Mouse (Mus musculus) stomach, postnatal 0 days (tissue): Measurements from ENCODE around the gene Nenf. TPM values are rescaled to one million over a fixed set of nuclear protein-coding genes. Genes with fewer than 3 reads are reported as not detected.

Source experiments
- ATAC-seq: fragments of 200-750 bp; cut with Nextera tagmentation; 2 replicates; pipeline ENCODE4 v1.8.0; 2017; ENCODE audit not compliant: low FRiP score, low TSS enrichment
- DNase-seq: peaks from one replicate; pipeline ENCODE4 v3.0.0-alpha.2; 2016; ENCODE audit warnings: low spot score
- H3K27ac ChIP-seq: fragments of 300-500 bp; sonication (generic); replicated peaks from 2 replicates; pipeline ENCODE4 v1.5.1; 2014; ENCODE audit warnings: mild to moderate bottlenecking, control low read depth
- H3K27me3 ChIP-seq: fragments of 300-500 bp; sonication (generic); 2 replicates; pipeline ENCODE4 v1.6.1; 2014; ENCODE audit warnings: low read length; ENCODE audit not compliant: control insufficient read depth, insufficient read depth
- H3K36me3 ChIP-seq: fragments of 300-500 bp; sonication (generic); 2 replicates; pipeline ENCODE4 v1.6.1; 2014; ENCODE audit warnings: low read length, mixed read lengths; ENCODE audit not compliant: control insufficient read depth, insufficient read depth
- H3K4me1 ChIP-seq: fragments of 300-500 bp; sonication (generic); replicated peaks from 2 replicates; pipeline ENCODE4 v1.6.1; 2014; ENCODE audit warnings: antibody characterized with exemption; ENCODE audit not compliant: control insufficient read depth, insufficient read depth
- H3K4me2 ChIP-seq: fragments of 300-500 bp; sonication (generic); replicated peaks from 2 replicates; pipeline ENCODE4 v1.6.1; 2014; ENCODE audit warnings: low read depth, mild to moderate bottlenecking, control low read depth, moderate library complexity
- H3K4me3 ChIP-seq: fragments of 300-500 bp; sonication (generic); 2 replicates; pipeline ENCODE4 v1.5.1; 2014; ENCODE audit warnings: low read depth, low read length, control low read depth
- H3K9ac ChIP-seq: fragments of 300-500 bp; sonication (generic); 2 replicates; pipeline ENCODE4 v1.6.1; 2014; ENCODE audit warnings: mild to moderate bottlenecking, low read length, control low read depth, mixed read lengths
- H3K9me3 ChIP-seq: fragments of 300-500 bp; sonication (generic); 2 replicates; pipeline ENCODE4 v1.6.1; 2016; ENCODE audit warnings: low read length; ENCODE audit not compliant: control insufficient read depth
- CTCF ChIP-seq: IDR thresholded peaks from 2 replicates; pipeline ENCODE4 v1.5.1; 2016; ENCODE audit warnings: antibody characterized with exemption, low read depth, mild to moderate bottlenecking, moderate library complexity
- EP300 ChIP-seq: optimal IDR thresholded peaks from 2 replicates; pipeline ENCODE3; 2016; ENCODE audit warnings: antibody characterized with exemption
- WGBS: fragments of 180-500 bp; shearing (Covaris S2); extraction: QIAGEN DNeasy Blood & Tissue Kit; methylation state at CpG from one replicate; pipeline ENCODE4 v1.1.7; 2014; 5-methylcytosine and 5-hydroxymethylcytosine counted together
- polyA plus RNA-seq: library from polyadenylated mRNA; unstranded; fragments of >200 nt; fragmentation: Nextera tagmentation; extraction: Ambion mirVana; gene quantifications from 2 replicates; pipeline ENCODE4 v1.2.1, GENCODE M21; 2015

Nenf gene
- polyA plus RNA-seq, 1 experiment from 2014 or later, result 120 TPM

GRCm38 (mm10) chr1:191276181-191276580, 41.8 kb downstream of the Nenf start:
- H3K36me3 ChIP-seq, result no peaks in the 10 kb centered on the region
- H3K9ac ChIP-seq, result no peak overlapping the region
- no peak overlapping the region for H3K4me2 ChIP-seq
- H3K27me3 ChIP-seq, result no peaks in the 10 kb centered on the region
- no peak overlapping the region for H3K4me3 ChIP-seq
- no peak for TF ChIP-seq EP300
- TF ChIP-seq CTCF, result no peak
- ATAC-seq (no peak), DNase-seq (no peak)
- H3K4me1 ChIP-seq, result peaks cover 2% of the 10 kb centered on the region; the same call in 1 of the 2 replicates
- H3K9me3 ChIP-seq, result no peaks in the 10 kb centered on the region
- 93% methylated on average over 7 of the region's 7 CpGs for WGBS
- no peak overlapping the region for H3K27ac ChIP-seq

- 0 out of 2 replicates have a peak, but pooled peaks have one; percentile 7 for ATAC-seq
- Histone ChIP-seq H3K27me3 (no peaks in the 10 kb centered on the region), H3K27ac (no peak overlapping the region), H3K4me2 (no peak overlapping the region), H3K4me1 (peaks cover 2% of the 10 kb centered on the region; the same call in 1 of the 2 replicates), H3K4me3 (no peak overlapping the region), H3K36me3 (no peaks in the 10 kb centered on the region), H3K9me3 (no peaks in the 10 kb centered on the region), H3K9ac (no peak overlapping the region)
- peak; percentile 83 for DNase-seq
- WGBS, result 13% methylated on average over 12 of the region's 12 CpGs
- peak; percentile 93 for TF ChIP-seq CTCF
- TF ChIP-seq EP300, result no peak
Measured at GRCm38 (mm10) chr1:191275527-191275926, 42.5 kb downstream of the Nenf start.

GRCm38 (mm10) chr1:191272660-191273059, 45.3 kb downstream of the Nenf start:
- H3K4me1 ChIP-seq, result peaks cover 2% of the 10 kb centered on the region; the same call in 1 of the 2 replicates
- ATAC-seq (no peak), DNase-seq (no peak)
- TF ChIP-seq CTCF, result no peak
- no peak for TF ChIP-seq EP300
- no peak overlapping the region for H3K4me3 ChIP-seq
- H3K36me3 ChIP-seq, result no peaks in the 10 kb centered on the region
- no peaks in the 10 kb centered on the region for H3K27me3 ChIP-seq
- 74% methylated on average over 3 of the region's 3 CpGs for WGBS
- no peak overlapping the region for H3K9ac ChIP-seq
- H3K4me2 ChIP-seq, result no peak overlapping the region
- no peaks in the 10 kb centered on the region for H3K9me3 ChIP-seq
- no peak overlapping the region for H3K27ac ChIP-seq

- Histone ChIP-seq H3K27me3 (no peaks in the 10 kb centered on the region), H3K27ac (no peak overlapping the region), H3K4me3 (no peak overlapping the region), H3K36me3 (no peaks in the 10 kb centered on the region), H3K9me3 (no peaks in the 10 kb centered on the region), H3K4me1 (peaks cover 2% of the 10 kb centered on the region; the same call in 1 of the 2 replicates), H3K9ac (no peak overlapping the region), H3K4me2 (no peak overlapping the region)
- ATAC-seq, result 0 out of 2 replicates have a peak, but pooled peaks have one; percentile 44
- TF ChIP-seq CTCF, result no peak
- no peak for TF ChIP-seq EP300
- DNase-seq, result no peak
- 64% methylated on average over 8 of the region's 8 CpGs for WGBS
Measured at GRCm38 (mm10) chr1:191269648-191269952, 48.4 kb downstream of the Nenf start.

- DNase-seq (no peak), ATAC-seq (no peak)
- TF ChIP-seq CTCF (no peak), EP300 (no peak)
- peaks cover 2% of the 10 kb centered on the region; the same call in 1 of the 2 replicates for H3K4me1 ChIP-seq
- H3K9ac ChIP-seq, result no peak overlapping the region
- H3K4me3 ChIP-seq, result no peak overlapping the region
- no peaks in the 10 kb centered on the region for H3K9me3 ChIP-seq
- no peak overlapping the region for H3K27ac ChIP-seq
- no peaks in the 10 kb centered on the region for H3K36me3 ChIP-seq
- H3K27me3 ChIP-seq, result no peaks in the 10 kb centered on the region
- 64% methylated on average over 5 of the region's 5 CpGs for WGBS
- H3K4me2 ChIP-seq, result no peak overlapping the region
Measured at GRCm38 (mm10) chr1:191268797-191269647, 49.0 kb downstream of the Nenf start.

GRCm38 (mm10) chr1:191267856-191268255, 50.1 kb downstream of the Nenf start:
- H3K4me3 ChIP-seq, result no peak overlapping the region
- H3K4me1 ChIP-seq, result peaks cover 2% of the 10 kb centered on the region; the same call in 1 of the 2 replicates
- H3K27me3 ChIP-seq, result no peaks in the 10 kb centered on the region
- H3K9ac ChIP-seq, result no peak overlapping the region
- 51% methylated on average over 5 of the region's 5 CpGs for WGBS
- TF ChIP-seq EP300 (no peak), CTCF (no peak)
- no peak overlapping the region for H3K27ac ChIP-seq
- ATAC-seq (no peak), DNase-seq (no peak)
- H3K4me2 ChIP-seq, result no peak overlapping the region
- no peaks in the 10 kb centered on the region for H3K9me3 ChIP-seq
- no peaks in the 10 kb centered on the region for H3K36me3 ChIP-seq
